Mouse (Mus musculus) embryonic facial prominence, embryonic 12.5 days (tissue): ENCODE measurements around the gene Polh. TPM values are rescaled to one million over a fixed set of nuclear protein-coding genes. Genes with fewer than 3 reads are reported as not detected.

Experiments used
- ATAC-seq: fragments of 200-750 bp; cut with Nextera tagmentation; 2 replicates; pipeline ENCODE4 v1.8.0; 2017; ENCODE audit not compliant: insufficient number of reproducible peaks, insufficient read depth, low FRiP score, low TSS enrichment
- H3K27ac ChIP-seq: fragments of 300-500 bp; sonication (generic); 2 replicates; pipeline ENCODE4 v1.5.1; 2016; ENCODE audit warnings: mild to moderate bottlenecking
- H3K27me3 ChIP-seq: fragments of 300-500 bp; sonication (generic); 2 replicates; pipeline ENCODE4 v1.6.1; 2016; ENCODE audit warnings: mild to moderate bottlenecking, moderate library complexity
- H3K36me3 ChIP-seq: fragments of 300-500 bp; sonication (generic); 2 replicates; pipeline ENCODE4 v1.6.1; 2016; ENCODE audit warnings: mild to moderate bottlenecking
- H3K4me1 ChIP-seq: fragments of 300-500 bp; sonication (generic); 2 replicates; pipeline ENCODE4 v1.6.1; 2016
- H3K4me2 ChIP-seq: fragments of 300-500 bp; sonication (generic); replicated peaks from 2 replicates; pipeline ENCODE4 v1.6.1; 2016; ENCODE audit warnings: mild to moderate bottlenecking, moderate library complexity
- H3K4me3 ChIP-seq: fragments of 300-500 bp; sonication (generic); 2 replicates; pipeline ENCODE4 v1.5.1; 2016; ENCODE audit warnings: mild to moderate bottlenecking
- H3K9ac ChIP-seq: fragments of 300-500 bp; sonication (generic); 2 replicates; pipeline ENCODE4 v1.6.1; 2016; ENCODE audit warnings: mild to moderate bottlenecking, moderate library complexity
- H3K9me3 ChIP-seq: fragments of 300-500 bp; sonication (generic); 2 replicates; pipeline ENCODE4 v1.6.1; 2016; ENCODE audit warnings: mild to moderate bottlenecking, moderate library complexity
- WGBS: fragments of 180-500 bp; shearing (Covaris S2); methylation state at CpG from one replicate; pipeline ENCODE4 v1.1.7; 2016; 5-methylcytosine and 5-hydroxymethylcytosine counted together
- polyA plus RNA-seq: library from polyadenylated mRNA; unstranded; fragments of >200 nt; fragmentation: Nextera tagmentation; extraction: Ambion mirVana; gene quantifications from 2 replicates; pipeline ENCODE4 v1.2.1, GENCODE M21; 2016

Gene Polh
- polyA plus RNA-seq, 1 experiment from 2014 or later: 16.6 TPM

DNA sequence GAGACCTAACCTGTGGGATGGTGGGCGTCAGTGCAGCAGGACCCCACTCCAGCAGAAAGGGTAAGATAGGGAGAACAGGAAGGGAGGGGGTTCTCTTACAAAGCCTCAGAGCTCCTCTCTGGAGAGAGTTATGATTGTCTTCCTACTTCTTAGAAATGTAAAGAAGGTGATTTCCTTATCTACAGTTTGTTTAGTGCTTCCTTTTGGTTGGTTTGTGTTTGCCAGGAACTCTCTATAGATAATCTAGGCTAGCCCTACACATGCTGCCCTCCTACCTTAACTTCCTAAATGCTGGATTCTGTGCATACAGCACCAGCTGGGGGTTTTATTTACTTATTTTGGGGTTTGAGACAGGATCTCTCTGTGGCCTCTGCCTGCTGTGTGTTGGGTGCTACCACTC, 33.6 kb upstream of the Polh start:
- peaks cover 78% of the 10 kb centered on the region for H3K36me3 ChIP-seq

DNA sequence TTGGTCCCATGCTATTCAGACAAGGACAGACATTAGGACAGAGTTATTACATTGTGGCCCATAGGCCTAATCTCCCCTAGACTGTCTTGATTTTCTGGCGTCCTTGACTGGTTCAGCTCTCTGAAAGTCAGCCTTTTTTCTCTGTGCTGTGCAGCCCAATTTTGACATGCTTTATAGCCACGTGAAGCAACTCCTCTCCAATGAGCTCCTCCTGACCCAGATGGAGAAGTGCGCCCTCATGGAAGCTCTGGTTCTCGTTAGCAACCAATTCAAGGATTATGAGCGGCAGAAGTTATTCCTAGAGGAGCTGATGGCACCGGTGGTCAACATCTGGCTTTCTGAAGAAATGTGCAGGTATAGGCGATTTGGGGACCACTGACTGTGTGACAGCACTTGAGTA, 25.1 kb upstream of the Polh start:
- Histone ChIP-seq H3K4me3 (no peak overlapping the region), H3K27ac (no peak overlapping the region), H3K4me1 (no peaks in the 10 kb centered on the region), H3K4me2 (no peak overlapping the region), H3K27me3 (no peaks in the 10 kb centered on the region), H3K9me3 (no peaks in the 10 kb centered on the region), H3K36me3 (peaks cover 94% of the 10 kb centered on the region), H3K9ac (no peak overlapping the region)
- ATAC-seq: no peak
- 62% methylated on average over 7 of the region's 7 CpGs for WGBS

More for the DNA sequence above, 33.6 kb upstream of the Polh start:
- Histone ChIP-seq H3K9me3 (no peaks in the 10 kb centered on the region), H3K4me2 (no peak overlapping the region), H3K9ac (no peak overlapping the region), H3K4me3 (no peak overlapping the region), H3K27ac (no peak overlapping the region), H3K27me3 (no peaks in the 10 kb centered on the region), H3K4me1 (no peaks in the 10 kb centered on the region)
- no peak for ATAC-seq
- 89% methylated on average over 1 of the region's 1 CpGs for WGBS

DNA sequence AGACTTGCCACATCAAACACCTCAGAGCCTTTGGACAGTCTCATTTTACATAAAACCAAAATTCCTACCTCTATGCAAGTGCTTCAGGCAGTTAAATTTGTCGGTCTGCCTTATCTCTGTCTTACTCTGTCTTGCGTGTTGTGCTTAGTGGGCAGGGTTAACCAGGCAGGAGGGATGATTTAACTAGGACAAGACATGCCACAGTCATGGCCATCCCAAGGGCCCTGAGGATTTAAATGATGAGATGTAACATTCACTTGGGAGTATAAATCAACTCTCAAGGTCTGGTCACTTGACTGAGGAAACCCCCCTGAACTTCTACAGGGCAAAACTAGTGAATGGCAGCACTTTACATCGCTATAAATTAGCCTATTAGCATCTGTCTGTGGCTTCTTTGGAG, 19.2 kb upstream of the Polh start:
- no peak overlapping the region for H3K9ac ChIP-seq
- H3K27me3 ChIP-seq: no peaks in the 10 kb centered on the region
- H3K9me3 ChIP-seq: no peaks in the 10 kb centered on the region
- no peaks in the 10 kb centered on the region for H3K4me1 ChIP-seq
- WGBS: 90% methylated on average over 3 of the region's 3 CpGs
- no peak overlapping the region for H3K27ac ChIP-seq
- no peak overlapping the region for H3K4me2 ChIP-seq
- no peak overlapping the region for H3K4me3 ChIP-seq
- peaks cover 96% of the 10 kb centered on the region for H3K36me3 ChIP-seq
- ATAC-seq: no peak

DNA sequence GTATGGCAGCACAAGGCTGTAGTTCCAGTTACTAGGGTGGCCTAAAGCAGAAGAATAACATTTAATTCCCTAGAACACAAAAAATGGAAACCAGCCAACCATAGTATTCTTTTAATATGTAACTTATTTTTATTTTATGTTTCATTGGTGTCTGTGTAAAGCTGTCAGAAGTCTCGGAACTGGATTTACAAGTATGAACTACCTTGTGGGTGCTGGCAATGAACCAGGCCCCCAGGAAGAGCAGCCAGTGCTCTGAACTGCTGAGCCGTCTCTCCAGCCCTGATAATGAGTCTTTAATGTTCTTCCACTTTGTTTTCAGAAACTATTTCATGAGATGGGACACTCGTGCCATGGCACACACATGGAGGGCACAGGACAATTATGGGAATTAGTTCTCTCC, 8.1 kb upstream of the Polh start:
- Histone ChIP-seq H3K4me3 (no peak overlapping the region), H3K36me3 (peaks cover 89% of the 10 kb centered on the region), H3K27me3 (no peaks in the 10 kb centered on the region), H3K9me3 (no peaks in the 10 kb centered on the region), H3K4me1 (no peaks in the 10 kb centered on the region), H3K27ac (no peak overlapping the region), H3K4me2 (no peak overlapping the region), H3K9ac (no peak overlapping the region)
- WGBS: 92% methylated on average over 3 of the region's 3 CpGs
- ATAC-seq: no peak

DNA sequence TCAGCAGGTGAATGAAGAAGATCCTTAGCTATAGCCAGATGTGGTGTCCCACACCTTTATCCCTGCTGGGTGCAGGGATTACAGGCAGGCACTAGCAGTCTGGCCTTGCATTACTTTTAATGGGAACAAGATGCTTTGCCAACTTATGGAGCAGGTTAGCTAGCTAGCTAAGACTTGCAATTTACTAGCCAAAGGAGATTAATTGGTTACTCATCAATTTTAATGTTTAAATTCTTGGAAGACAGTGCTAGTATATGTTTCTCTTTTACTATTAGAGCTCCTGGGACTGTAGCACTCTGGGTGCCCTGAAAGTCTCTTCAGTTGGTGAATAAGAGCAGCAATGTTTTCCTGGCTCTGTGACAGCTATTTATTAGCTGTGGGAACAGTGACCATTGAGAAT, 4.2 kb upstream of the Polh start:
- no peak overlapping the region for H3K27ac ChIP-seq
- H3K27me3 ChIP-seq: no peaks in the 10 kb centered on the region
- ATAC-seq: no peak
- H3K9me3 ChIP-seq: no peaks in the 10 kb centered on the region
- H3K9ac ChIP-seq: no peak overlapping the region
- H3K4me2 ChIP-seq: no peak overlapping the region
- no peak overlapping the region for H3K4me3 ChIP-seq
- H3K4me1 ChIP-seq: peaks cover 15% of the 10 kb centered on the region
- peaks cover 58% of the 10 kb centered on the region for H3K36me3 ChIP-seq

DNA sequence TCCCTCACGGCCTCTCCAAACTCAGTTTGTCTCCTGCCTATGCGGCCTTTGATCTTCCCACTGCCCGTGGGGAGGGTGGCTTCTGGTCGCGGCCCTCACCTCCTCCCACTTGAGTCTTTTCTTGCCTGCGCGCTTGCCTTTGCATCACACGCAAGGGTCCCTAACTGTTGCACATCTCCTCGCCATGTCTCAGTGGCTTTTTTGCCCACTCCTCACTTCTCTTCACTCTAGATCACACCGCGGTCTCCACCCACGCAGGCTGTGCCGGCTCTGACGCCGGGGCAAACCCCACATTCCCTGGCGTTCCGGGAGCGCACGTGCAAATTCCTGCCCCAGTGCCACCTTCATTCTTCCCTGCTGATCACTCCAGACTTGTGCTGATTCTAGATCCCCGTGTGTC, 633 bp upstream of the Polh start:
- peak; percentile 28; the same call in 1 of the 2 replicates for ATAC-seq
- peak overlapping the region; percentile 88 for H3K4me3 ChIP-seq
- no peaks in the 10 kb centered on the region for H3K27me3 ChIP-seq
- H3K27ac ChIP-seq: peak overlapping the region; percentile 82
- peaks cover 22% of the 10 kb centered on the region for H3K4me1 ChIP-seq
- under 1% methylated on average over 20 of the region's 20 CpGs for WGBS
- peaks cover 35% of the 10 kb centered on the region for H3K36me3 ChIP-seq
- no peaks in the 10 kb centered on the region for H3K9me3 ChIP-seq
- H3K4me2 ChIP-seq: peak overlapping the region; percentile 88
- peak overlapping the region; percentile 93 for H3K9ac ChIP-seq

DNA sequence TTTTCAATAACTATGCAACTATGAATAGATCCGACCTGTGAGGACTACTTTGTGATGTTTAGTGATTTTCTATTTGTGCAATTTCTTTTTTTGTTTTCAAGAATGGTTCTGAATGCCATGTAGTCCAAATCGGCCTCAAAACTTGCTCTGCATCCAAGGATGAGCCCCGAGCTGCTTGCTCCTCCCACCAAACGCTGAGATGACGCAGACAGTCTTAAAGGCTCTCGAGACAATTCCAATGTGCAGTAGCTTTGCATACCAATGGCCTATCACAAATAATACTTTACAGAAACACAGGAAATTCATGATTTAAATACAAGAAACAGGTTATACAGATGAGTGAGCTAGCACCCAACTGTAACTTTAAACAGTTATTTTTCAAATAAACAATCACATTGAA, 1.3 kb downstream of the Polh start:
- ATAC-seq: no peak
- Histone ChIP-seq H3K4me1 (peaks cover 22% of the 10 kb centered on the region), H3K9me3 (no peaks in the 10 kb centered on the region), H3K4me2 (peak overlapping the region; percentile 88), H3K27ac (no peak overlapping the region), H3K4me3 (peak overlapping the region; percentile 88; the same call in 1 of the 2 replicates), H3K27me3 (no peaks in the 10 kb centered on the region), H3K36me3 (peaks cover 35% of the 10 kb centered on the region), H3K9ac (peak overlapping the region; percentile 93; the same call in 1 of the 2 replicates)
- 72% methylated on average over 6 of the region's 6 CpGs for WGBS

DNA sequence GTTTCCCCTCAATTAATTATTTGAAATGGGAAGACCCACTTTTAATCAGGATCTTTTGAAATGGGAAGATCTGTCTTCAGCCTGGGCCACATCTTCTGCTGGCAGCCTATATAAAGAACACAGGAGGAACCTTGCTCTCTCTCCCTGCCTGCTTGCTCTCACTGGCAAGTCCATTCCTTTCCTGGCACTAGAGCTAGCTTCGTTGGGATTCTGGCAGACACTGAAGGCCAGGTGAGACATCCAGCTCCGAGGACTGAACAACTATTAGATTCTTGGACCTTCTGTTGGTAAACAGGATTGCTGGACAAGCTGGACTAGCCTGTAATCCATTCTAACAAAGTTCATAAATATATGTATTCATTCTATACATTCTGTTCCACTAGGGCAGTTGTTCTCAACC, 13.6 kb downstream of the Polh start:
- peaks cover 80% of the 10 kb centered on the region for H3K36me3 ChIP-seq
- H3K4me2 ChIP-seq: no peak overlapping the region
- H3K4me1 ChIP-seq: no peaks in the 10 kb centered on the region
- 98% methylated on average over 2 of the region's 2 CpGs for WGBS
- no peak overlapping the region for H3K4me3 ChIP-seq
- no peak for ATAC-seq
- H3K9me3 ChIP-seq: no peaks in the 10 kb centered on the region
- no peak overlapping the region for H3K27ac ChIP-seq
- no peaks in the 10 kb centered on the region for H3K27me3 ChIP-seq
- no peak overlapping the region for H3K9ac ChIP-seq

DNA sequence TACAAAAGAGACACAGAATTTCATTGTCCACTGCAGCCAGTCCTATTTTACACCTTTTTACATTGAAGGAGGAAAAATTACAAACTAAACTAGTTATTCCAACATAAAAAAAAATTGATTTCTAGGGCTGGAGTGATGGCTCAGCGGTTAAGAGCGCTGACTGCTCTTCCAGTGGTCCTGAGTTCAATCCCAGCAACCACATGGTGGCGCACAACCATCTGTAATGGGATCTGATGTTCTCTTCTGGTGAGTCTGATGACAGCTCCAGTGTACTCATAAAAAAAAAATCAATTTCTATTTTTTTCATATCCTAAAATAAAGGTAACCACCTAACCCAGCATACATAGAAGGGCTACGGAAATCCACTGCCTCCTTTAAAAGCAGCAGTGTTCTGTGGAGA, 20.2 kb downstream of the Polh start:
- Histone ChIP-seq H3K9ac (no peak overlapping the region), H3K27ac (no peak overlapping the region), H3K4me2 (no peak overlapping the region), H3K9me3 (no peaks in the 10 kb centered on the region), H3K27me3 (no peaks in the 10 kb centered on the region), H3K36me3 (peaks cover 86% of the 10 kb centered on the region), H3K4me3 (no peak overlapping the region), H3K4me1 (no peaks in the 10 kb centered on the region)
- WGBS: 85% methylated on average over 4 of the region's 4 CpGs
- ATAC-seq: no peak

DNA sequence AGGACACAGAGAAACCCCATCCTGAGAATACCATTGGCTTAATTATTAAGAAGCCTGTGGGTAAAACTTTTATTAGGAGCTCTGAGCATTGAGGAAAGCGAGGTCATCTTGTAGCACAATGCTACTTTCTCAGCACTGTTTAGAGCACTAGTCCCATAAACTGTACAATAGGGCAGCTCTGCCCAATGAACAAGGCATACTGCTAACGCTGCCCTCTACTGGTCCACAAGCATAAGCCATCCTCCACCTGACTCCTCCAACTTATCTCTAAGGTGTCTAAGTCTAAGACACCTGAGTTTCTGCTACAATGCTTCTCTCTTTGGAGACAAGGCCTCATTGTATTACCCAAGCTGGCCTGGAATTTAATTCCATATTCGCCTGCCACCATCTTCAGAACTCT, 31.9 kb downstream of the Polh start:
- Histone ChIP-seq H3K9ac (no peak overlapping the region), H3K36me3 (peaks cover 78% of the 10 kb centered on the region), H3K4me3 (no peak overlapping the region), H3K27ac (no peak overlapping the region), H3K9me3 (no peaks in the 10 kb centered on the region), H3K4me2 (no peak overlapping the region), H3K4me1 (no peaks in the 10 kb centered on the region), H3K27me3 (no peaks in the 10 kb centered on the region)
- WGBS: 73% methylated on average over 3 of the region's 3 CpGs
- ATAC-seq: no peak

DNA sequence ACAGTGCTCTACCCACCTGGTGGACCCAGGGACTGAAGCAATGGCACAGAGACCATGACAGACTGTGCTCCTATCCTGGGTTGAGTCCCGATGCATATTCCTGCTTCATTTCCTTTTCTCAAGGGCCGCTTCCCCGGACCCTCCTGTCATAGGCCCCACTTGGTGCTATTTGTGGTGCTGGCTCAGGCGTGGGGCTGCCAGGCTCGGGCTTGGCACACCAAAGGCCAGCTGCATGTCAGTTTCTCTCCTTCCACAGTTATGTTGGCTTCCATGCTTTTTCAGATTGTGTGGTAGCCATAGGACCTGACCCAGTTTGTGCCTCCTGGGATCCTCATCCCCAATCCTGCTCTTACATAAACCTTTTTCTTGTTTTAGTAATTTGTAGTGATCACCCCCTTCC, 33.7 kb downstream of the Polh start:
- Histone ChIP-seq H3K4me3 (no peak overlapping the region), H3K9ac (no peak overlapping the region), H3K9me3 (no peaks in the 10 kb centered on the region), H3K4me2 (no peak overlapping the region), H3K4me1 (no peaks in the 10 kb centered on the region), H3K27ac (no peak overlapping the region), H3K27me3 (no peaks in the 10 kb centered on the region), H3K36me3 (peaks cover 91% of the 10 kb centered on the region)
- ATAC-seq: no peak
- WGBS: 85% methylated on average over 5 of the region's 5 CpGs

DNA sequence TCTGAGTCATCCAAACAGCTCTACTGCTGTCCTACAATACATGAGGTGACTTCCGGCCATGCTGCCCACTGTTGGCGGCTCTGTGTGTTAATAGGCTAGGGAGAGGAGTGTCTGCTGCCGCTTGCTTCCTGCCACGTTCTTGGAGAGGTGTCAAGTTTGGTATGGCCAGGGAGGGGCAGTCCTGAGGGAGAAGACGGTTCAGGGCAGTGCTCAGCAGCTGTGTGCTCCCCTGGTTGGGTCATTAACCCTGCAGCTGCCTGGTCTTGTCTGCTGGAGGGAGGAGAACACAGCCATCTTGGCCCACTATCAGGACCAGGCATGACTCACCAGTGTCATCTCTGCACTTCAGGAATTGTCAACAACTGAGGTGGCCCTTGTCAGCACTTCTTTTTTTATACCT, 34.1 kb downstream of the Polh start:
- H3K36me3 ChIP-seq: peaks cover 93% of the 10 kb centered on the region
- H3K4me1 ChIP-seq: no peaks in the 10 kb centered on the region
- no peak overlapping the region for H3K4me3 ChIP-seq
- H3K4me2 ChIP-seq: no peak overlapping the region
- no peak for ATAC-seq
- H3K9ac ChIP-seq: no peak overlapping the region
- 51% methylated on average over 5 of the region's 5 CpGs for WGBS
- H3K27me3 ChIP-seq: no peaks in the 10 kb centered on the region
- no peak overlapping the region for H3K27ac ChIP-seq
- H3K9me3 ChIP-seq: no peaks in the 10 kb centered on the region

DNA sequence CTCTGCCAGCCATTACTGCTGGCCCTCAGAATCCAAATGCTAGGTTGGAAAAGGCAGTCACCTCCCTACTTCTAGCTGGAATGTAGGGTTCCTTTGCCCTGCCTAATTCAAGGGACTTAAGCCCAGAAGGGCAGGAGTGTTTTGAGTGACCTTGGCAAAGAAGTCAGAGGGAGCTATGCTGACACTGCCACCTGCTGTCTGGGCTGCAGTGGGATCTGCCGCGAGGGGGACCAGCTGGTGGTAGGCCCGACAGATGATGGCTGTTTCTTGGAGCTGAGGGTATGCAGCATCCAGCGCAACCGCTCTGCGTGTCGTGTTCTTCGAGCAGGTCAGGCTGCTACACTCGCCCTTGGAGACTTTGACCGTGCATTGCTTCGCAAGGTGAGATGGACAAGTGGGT, 35.4 kb downstream of the Polh start:
- peaks cover 9% of the 10 kb centered on the region; the same call in 1 of the 2 replicates for H3K4me1 ChIP-seq
- ATAC-seq: no peak
- no peaks in the 10 kb centered on the region for H3K9me3 ChIP-seq
- 88% methylated on average over 11 of the region's 11 CpGs for WGBS
- H3K27me3 ChIP-seq: no peaks in the 10 kb centered on the region
- H3K36me3 ChIP-seq: peaks cover 81% of the 10 kb centered on the region
- no peak overlapping the region for H3K4me2 ChIP-seq
- no peak overlapping the region for H3K27ac ChIP-seq
- H3K9ac ChIP-seq: no peak overlapping the region
- no peak overlapping the region for H3K4me3 ChIP-seq
